Mouse (Mus musculus): ENCODE results near the gene Top2b.
A peak's percentile ranks its signal among the peaks of the same experiment; 100 is the strongest.

Gene Top2b

DNA sequence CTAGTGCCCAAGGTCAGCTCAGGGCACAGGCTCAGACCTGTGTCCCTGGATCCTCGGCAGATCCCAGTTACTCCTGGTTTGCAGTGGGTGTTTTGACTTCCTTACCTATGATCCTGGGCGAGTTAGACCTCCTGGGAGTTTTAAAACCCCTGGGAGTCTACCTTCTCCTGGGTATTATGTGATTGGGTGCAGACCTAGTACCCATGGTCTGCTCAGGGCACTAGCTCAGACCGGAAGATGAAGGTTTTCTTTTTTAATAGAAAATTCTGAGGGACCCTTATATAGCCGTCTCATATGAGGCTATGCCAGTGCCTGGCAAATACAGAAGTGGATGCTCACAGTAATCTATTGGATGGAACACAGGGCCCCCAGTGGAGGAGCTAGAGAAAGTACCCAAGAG lies 40.2 kb downstream of the Top2b start:
- no peak for DNase-seq (ENCODE audit: inconsistent age in 2 of 2, low spot score in 1 of 2)

DNA sequence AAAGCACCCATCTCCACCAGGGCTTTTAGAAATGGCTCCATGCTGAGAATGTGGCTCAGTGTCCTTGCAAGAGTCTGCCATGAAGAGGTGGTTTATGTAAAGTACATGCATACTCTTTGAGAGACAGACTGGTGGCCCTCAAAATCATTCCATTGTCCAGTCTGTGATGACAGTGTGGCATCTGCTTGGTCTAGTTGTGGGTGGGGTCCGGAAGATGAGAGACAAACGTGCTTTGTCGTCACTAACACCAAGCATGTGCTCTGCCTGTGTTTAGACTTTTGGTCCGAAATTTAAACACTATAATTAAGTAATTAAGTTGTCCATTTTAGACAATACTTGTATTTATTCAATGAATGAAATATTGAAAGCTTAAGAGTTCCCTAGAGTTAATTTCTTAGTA lies 49.2 kb downstream of the Top2b start:
- DNase-seq (ENCODE audit: inconsistent age in 2 of 2, low spot score in 1 of 2): no peak

DNA sequence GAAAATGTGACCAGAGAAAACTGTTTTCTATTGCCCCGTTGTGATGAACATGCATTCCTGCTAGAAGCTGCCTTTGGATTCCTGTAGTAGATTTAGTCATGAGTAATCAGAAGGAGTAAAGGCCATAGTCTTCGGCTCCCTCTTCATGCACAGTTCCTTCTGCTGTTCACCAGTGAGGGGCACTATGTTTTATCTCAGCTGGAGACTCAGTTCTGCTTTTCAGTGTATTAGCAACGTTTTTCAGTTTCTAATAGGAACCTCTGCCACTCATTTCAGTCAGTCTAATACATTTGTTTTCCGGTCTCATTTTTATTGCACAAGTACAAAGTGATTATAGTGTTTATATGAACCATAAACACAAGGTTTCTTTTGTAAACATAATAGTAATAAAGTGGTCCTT lies 62.6 kb downstream of the Top2b start:
- no peak for DNase-seq (ENCODE audit: inconsistent age in 2 of 2, low spot score in 1 of 2)

DNA sequence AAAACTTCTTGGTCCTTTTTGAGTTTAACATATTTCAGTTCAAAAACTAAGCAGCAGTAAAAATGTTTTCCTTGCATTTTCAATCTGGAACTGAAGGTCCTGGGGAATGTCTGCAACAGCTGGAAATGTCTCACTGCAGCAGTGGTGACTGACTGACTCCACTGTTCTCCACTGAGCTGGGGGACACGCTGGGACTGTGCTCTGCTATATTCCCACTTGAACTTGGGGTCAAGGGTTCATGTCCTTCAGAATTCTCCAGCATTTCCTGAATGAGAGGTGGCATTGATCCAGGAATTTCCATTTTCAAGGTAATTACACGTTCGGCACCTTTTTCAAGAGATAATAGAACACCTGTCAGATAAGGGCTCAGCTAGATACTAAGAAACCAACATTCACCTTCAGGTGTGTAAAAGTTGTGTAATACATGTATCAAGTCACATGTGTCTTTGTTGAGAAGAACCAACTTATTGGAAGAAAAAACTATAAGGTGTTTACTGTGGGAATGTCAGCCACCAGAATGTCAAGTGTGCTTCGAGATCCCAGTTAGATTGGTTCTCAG lies 67.0 kb downstream of the Top2b start:
- DNase-seq (ENCODE audit: inconsistent age in 2 of 2, low spot score in 1 of 2): no peak

DNA sequence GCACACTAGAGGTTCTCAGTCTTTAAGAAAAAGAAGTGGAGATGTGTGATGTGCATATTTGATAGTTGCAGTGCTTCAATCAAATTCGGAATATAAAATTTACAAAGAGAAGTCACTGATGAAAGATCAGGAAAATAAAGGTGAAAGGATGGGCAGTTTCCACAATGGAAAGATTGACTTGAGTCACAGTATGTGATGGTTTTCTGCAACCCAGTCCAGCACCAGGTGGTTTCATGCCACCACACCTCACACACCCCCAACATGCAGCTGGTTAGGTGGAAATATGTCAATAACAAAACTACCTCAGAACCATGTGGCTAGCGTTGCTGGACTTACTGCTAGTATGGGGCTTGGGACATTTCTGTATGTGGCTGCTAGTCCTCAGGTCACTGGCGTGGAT lies 67.6 kb downstream of the Top2b start:
- DNase-seq (ENCODE audit: inconsistent age in 2 of 2, low spot score in 1 of 2): no peak

DNA sequence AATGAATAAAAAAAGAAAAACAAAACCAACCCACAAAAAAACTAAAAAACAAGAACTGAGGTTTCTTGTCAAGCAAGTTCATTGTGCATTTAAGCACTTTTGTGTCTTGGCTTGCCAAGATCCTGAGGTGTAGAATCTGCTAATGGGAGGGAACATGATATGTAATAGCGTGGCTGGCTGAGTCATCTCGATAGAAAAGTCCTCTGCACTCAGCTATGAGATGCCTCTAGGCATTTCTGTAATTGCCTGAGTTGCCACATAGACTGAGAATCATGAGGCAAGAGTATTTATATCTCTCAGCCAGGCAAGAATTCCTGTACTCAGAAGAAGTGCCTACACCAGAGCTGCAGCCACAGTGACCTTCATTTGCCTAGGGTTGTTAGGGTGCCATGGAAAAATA lies 68.2 kb downstream of the Top2b start:
- DNase-seq (ENCODE audit: inconsistent age in 2 of 2, low spot score in 1 of 2): no peak

DNA sequence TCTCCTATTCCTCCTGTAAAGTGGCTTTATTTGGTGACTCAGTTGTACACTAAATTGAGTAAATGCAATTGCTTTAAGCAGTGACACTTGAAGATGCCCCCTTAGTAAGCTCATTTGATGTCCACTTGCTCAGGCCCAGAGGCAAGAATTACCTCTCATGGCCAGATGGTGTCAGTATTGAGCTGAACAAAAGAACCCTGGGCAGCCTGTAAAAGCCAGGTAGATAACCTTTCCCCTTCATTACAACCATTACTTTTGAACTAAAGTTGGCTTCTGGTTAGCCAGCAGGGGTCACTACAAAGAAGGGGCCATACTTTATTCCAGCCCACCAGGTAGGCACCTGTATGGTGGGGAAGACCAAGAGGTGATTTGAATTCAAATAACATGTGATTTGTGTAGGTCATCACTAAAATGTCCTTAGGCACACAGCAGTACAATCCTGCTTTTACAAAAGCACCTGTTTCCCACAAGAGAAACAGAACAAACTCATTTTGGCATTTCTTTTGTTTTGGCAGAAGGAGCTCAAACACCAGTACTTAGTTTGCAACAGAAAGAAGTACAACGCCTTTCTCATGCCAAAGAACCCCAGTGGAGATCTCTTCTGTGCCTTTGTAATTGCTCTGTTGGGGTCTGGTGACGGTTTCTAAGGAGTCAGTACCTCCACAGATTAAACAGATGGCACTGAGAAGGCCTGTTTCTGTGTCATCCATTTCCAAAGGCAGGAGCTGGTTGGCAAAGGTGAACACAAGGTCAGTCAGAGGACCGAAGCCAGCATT lies 69.6 kb downstream of the Top2b start:
- peak; percentile 64 to 90 for DNase-seq (ENCODE audit: inconsistent age in 2 of 2, low spot score in 1 of 2)

DNA sequence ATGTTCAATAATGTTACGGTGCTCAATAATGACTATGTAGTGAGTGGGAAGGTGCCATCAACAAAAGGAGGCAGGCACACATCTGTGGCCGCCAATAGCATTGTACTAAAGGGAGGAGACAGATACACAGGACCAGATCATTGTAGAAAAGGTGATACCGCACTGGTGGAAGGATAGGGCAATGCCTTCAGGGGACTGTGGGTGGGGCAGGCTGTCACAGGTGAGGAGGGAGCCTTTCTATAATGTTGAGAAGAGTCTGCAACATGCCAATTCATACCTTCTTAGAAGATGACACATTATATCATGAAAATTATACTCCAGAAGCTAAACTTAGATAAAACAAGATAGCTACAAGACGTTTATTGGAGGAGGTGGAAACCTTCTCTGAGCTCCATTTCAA lies 72.4 kb downstream of the Top2b start:
- DNase-seq (ENCODE audit: inconsistent age in 2 of 2, low spot score in 1 of 2): no peak

DNA sequence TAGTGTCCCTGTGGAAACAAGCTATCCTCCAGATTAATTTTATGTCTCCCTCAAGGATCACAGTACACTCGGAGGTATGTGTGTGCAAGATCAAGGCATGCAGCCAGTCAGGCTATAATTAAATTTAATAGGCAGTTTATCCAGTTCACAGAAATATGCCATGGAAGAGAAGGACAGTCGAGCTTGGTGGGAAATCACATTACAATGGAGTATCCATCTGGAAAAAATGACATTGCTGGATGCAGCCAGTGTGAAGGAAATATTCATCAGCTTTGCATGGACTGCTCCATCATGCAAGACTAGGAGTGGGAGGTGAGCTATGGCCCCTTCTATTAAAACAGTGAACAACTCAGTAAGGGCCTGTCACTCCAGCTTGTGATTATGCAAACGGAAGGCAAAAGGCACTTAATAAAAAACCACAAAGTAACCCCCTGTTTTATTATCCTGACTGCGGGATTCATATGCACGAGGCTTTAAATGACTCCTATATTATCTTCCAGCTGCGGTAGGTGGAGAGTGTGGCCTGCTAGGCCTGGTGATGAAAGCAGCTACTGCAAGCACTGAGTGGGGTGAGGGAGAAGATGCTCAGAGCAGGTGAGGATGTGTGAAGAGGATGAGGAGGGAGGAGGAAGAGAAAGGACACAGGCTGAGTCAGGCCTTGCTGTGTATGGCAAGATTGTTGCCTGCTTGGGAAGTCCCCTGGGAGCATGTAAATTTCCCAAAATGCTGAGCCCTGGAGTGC lies 74.6 kb downstream of the Top2b start:
- no peak for DNase-seq (ENCODE audit: inconsistent age in 2 of 2, low spot score in 1 of 2)

DNA sequence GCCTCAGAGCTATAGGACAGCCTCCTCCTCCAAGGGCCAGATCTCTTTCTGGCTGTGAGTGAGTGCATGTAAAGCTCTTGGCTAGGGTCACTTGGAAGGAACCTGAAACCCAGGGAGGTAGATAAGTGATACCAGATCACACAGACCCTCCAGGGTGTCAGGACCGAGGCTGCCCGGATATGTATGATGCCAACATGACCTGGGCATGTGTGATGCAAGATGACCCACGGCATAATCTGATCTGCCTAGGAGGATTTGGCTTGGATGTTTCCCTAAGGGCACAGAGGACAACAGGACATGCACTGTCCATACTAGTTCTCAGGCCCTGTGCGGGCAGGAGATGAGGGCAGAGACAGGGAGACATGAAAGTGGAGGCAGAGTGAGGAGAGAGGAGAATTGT lies 79.9 kb downstream of the Top2b start:
- DNase-seq (ENCODE audit: inconsistent age in 2 of 2, low spot score in 1 of 2): no peak

DNA sequence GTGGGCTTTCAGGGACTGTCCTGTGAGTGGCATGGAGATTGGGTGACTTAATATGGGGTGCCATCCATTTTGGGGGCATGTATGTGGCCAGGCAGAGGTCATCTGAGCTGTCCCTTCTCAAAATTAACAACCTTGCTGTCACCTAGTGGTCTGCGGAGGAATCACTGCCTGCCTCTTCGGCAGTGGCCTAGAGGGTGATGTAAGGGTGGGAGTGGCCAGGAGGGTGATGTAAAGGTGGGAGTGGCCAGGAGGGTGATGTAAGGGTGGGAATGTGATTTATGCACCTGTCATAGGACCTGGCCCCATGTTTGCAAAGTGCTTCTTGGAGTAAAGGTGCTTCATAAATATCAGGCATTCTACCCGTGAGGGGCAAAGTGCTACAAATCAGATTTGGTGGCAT lies 82.6 kb downstream of the Top2b start:
- DNase-seq (ENCODE audit: inconsistent age in 2 of 2, low spot score in 1 of 2): no peak

DNA sequence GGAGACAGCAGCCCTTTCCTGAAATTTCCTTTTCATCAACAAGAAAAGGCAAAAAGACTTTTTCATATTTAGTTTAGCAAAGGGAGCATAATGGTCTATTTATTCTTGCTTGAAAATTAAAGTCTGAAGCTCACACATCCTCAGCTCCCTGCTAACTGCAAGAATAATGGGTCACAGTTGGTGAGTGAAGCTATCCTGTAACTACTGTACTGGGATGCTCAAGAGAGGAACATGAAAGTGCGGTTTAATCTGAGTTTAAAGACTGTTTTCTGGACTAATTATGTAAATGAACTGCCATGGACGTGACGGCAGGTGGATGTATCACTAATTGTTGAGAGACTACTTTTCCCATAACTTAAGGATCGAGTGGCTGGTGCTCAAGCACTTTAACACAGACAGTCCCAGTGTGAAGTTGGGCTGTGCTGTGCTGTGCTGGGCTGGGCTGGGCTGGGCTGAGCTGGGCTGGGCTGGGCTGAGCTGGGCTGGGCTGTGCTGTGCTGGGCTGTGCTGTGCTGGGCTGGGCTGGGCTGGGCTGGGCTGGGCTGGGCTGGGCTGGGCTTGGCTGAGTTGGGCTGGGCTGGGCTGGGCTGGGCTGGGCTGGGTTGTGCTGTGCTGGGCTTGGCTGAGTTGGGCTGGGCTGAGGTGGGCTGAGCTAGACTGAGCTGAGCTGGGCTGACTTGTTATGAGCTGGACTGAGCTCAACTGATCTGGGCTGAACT lies 83.4 kb downstream of the Top2b start:
- DNase-seq (ENCODE audit: inconsistent age in 2 of 2, low spot score in 1 of 2): no peak

DNA sequence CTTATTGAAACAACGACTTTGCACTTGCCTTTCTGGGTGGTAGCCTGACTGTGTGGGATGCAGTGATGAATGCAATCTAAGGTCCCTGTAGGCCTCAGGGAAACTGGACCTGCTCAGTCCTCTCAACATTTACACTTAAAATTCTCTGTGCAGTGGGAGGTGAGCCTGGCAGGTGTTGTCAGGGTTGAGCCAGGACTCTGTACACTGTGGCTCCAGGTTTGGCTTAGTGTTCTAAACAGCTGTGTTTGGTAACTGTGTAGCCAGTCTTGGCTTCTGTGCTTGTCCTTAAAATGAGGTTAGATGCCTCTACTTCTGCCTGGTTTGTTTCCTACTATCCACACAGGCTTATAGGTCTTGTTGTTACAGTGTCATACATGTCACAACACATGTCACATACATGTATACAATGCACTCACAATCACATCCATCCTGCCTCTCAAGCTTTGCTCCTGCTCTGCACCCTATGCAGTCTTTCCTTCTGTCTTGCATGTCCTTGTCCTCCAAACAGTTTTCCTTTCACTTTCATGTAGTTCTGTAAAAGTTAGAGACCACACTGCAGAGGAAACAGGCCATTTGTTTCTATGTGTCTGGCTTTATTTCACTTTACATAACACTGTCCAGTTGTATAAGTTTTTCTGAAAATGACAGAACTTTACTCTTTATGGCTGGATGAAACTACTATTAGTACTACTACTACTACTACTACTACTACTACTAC lies 113.8 kb downstream of the Top2b start:
- DNase-seq (ENCODE audit: inconsistent age in 2 of 2, low spot score in 1 of 2): peak in 1 of 2 experiments; percentile 43

DNA sequence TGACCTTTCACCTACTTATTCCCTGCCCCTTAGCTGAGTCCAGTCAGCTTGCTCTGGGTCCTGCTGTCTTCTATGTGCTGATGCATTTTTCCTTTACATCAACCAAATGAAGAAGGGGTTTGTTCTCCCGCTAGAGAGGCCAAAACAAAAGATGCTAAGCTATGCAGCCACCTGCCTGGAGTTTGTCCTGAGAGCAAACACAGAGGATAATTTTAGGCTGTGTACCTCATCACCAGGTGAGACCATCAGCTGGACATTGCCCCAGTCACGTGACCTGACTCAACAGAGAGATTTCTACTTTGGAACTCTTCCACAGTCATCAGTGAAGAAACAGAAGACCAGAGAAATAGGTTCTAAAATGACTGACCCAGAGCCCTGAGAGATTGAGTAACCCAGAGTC lies 114.5 kb downstream of the Top2b start:
- DNase-seq (ENCODE audit: inconsistent age in 2 of 2, low spot score in 1 of 2): no peak

DNA sequence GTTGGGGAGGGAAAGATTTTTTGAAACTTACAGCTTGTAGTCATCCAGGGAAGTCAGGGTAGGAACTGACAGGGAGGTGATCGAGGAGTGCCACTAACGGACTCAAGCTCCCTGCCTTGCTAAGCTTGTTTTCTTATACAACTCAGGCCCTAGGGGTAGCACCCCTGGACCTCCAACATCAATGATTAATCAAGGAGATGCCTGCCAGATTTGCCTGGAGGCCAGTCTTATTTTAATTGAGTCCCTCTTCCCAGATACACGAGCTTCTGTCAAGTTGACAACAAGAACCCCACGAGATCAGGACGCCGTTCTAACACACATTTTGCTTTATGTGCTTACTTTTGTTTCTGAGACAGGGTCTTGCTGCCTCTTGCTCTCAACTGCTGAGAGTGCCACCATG lies 115.6 kb downstream of the Top2b start:
- no peak for DNase-seq (ENCODE audit: inconsistent age in 2 of 2, low spot score in 1 of 2)

DNA sequence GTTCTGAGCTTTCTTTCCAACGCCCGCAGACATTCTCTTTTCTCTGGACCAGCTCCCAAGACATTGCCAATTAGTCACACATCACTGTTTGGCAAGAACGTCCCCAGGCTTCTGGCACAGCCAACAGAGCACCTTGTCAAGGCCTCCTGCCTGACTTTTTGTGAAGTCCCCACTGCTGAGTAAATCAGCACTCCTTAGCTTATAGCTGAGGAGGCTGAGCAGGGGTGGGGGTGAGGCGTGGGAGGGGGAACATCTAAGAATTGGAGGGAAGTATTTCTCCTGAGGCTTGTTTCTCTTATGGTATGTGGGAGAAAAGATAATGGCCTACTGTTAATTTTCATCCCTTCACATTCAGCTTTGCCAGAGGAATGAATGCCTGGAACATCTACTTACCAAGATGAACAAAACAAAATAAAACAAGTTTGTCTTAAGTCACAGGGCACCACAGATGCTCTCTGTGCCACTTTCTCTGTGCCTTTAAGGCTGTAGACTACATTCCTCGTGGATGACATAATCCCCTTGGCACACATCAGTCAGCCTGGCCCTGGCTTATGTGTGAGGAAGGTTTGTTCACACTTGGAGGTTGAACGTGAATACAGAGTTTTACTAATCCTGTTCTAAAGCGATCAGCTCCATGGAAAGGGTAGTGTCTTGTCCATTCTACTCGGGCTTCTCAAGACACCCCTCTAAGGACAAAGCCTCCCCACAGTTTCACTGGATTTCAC lies 118.8 kb downstream of the Top2b start:
- DNase-seq (ENCODE audit: inconsistent age in 2 of 2, low spot score in 1 of 2): peak; percentile 54 to 79

Measured in adrenal gland, adult (tissue).